Mouse (Mus musculus) stomach, adult 2 months (tissue): ENCODE results near the gene Gm20937. TPM values are rescaled to one million over a fixed set of nuclear protein-coding genes. Genes with fewer than 3 reads are reported as not detected.

Experiments
- polyA plus RNA-seq: library from polyadenylated mRNA; depleted of rRNA; stranded (reverse); fragments of >200 nt; gene quantifications from 2 replicates; pipeline ENCODE4 v1.2.3, GENCODE M21; 2012; rRNA removed

Gm20937 gene
- polyA plus RNA-seq = not detected in 2 replicates

GRCm38 (mm10) chrY:68294798-68295197, at the start of gene Gm20937:
Gene Gm20937 (minus strand): TSS chrY:68294898.

Other genes with a start within 250 kb of the Gm20937 start
- gene Gm20816, start 243.1 kb upstream of the Gm20937 start, polyA plus RNA-seq = not detected in 2 replicates